Mouse (Mus musculus): ENCODE data around the gene Npb. TPM values are rescaled to one million over a fixed set of nuclear protein-coding genes. Genes with fewer than 3 reads are reported as not detected.

Gene Npb
- polyA plus RNA-seq, 1 experiment from 2014 or later = not detected

- peak; percentile 95 for ATAC-seq
- Histone ChIP-seq H3K4me3 (replicated peaks; ENCODE audit: low read length) (peak within 1 kb of the TSS; percentile 84), H3K4me1 (replicated peaks; ENCODE audit: control insufficient read depth, insufficient read depth, low read length) (peaks cover 31% of the 10 kb centered on the region), H3K27ac (ENCODE audit: low read length) (peak within 1 kb of the TSS; percentile 79), H3K4me2 (ENCODE audit: low read length) (peak within 1 kb of the TSS; percentile 61), H3K9me3 (ENCODE audit: control insufficient read depth, low read length) (no peaks in the 10 kb centered on the region), H3K27me3 (replicated peaks; ENCODE audit: control insufficient read depth, insufficient read depth, low read length) (no peaks in the 10 kb centered on the region), H3K9ac (replicated peaks; ENCODE audit: low read depth, low read length) (peak within 1 kb of the TSS; percentile 85), H3K36me3 (ENCODE audit: control insufficient read depth, insufficient read depth) (peaks cover 6% of the 10 kb centered on the region; the same call in 1 of the 2 replicates)
- WGBS = 11% methylated on average over 58 of the region's 58 CpGs
Measured at GRCm38 (mm10) chr11:120633520-120634343, 25.5 kb downstream of the Npb start, which contains the start of gene Mafg. Gene Mafg (minus strand): TSS chr11:120633600.

- no peak for ATAC-seq
- no peak overlapping the region for H3K27ac ChIP-seq (ENCODE audit: low read length)
- no peak overlapping the region for H3K4me2 ChIP-seq (ENCODE audit: low read length)
- no peak overlapping the region for H3K4me3 ChIP-seq (replicated peaks; ENCODE audit: low read length)
- no peaks in the 10 kb centered on the region for H3K27me3 ChIP-seq (replicated peaks; ENCODE audit: control insufficient read depth, insufficient read depth, low read length)
- no peaks in the 10 kb centered on the region for H3K9me3 ChIP-seq (ENCODE audit: control insufficient read depth, low read length)
- no peak overlapping the region for H3K9ac ChIP-seq (replicated peaks; ENCODE audit: low read depth, low read length)
- no peaks in the 10 kb centered on the region for H3K36me3 ChIP-seq (ENCODE audit: control insufficient read depth, insufficient read depth)
- 80% methylated on average over 5 of the region's 5 CpGs for WGBS
- peaks cover 28% of the 10 kb centered on the region for H3K4me1 ChIP-seq (replicated peaks; ENCODE audit: control insufficient read depth, insufficient read depth, low read length)
Measured at GRCm38 (mm10) chr11:120634810-120635209, 26.5 kb downstream of the Npb start.

DNA sequence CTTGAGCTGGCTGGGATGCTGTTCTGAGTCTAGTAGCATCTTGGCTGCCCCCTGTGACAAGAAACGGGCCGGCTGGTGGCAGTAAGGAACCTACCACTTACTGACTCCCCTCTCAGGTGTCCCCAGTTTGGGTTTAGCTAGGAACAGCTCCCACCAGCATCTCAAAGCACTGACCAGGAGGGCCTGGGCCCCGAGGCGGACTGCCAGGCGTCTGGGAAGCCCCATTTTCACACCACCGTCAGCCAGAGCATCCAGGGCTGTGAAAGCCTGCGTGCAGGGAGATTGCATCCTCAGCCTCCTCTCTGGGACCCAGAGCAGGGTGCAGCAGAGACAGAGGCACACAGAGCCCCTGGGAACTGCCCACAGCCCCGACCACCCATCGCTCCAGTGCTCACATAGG, 33.0 kb downstream of the Npb start:
- Histone ChIP-seq H3K4me2 (ENCODE audit: low read length) (no peak overlapping the region), H3K9ac (replicated peaks; ENCODE audit: low read depth, low read length) (0 out of 2 replicates have a peak overlapping the region, but pooled peaks have one; percentile 13), H3K9me3 (ENCODE audit: control insufficient read depth, low read length) (no peaks in the 10 kb centered on the region), H3K36me3 (ENCODE audit: control insufficient read depth, insufficient read depth) (no peaks in the 10 kb centered on the region), H3K27me3 (replicated peaks; ENCODE audit: control insufficient read depth, insufficient read depth, low read length) (no peaks in the 10 kb centered on the region), H3K4me1 (replicated peaks; ENCODE audit: control insufficient read depth, insufficient read depth, low read length) (peaks cover 12% of the 10 kb centered on the region), H3K27ac (ENCODE audit: low read length) (no peak overlapping the region), H3K4me3 (replicated peaks; ENCODE audit: low read length) (no peak overlapping the region)
- WGBS = 66% methylated on average over 9 of the region's 9 CpGs
- ATAC-seq = no peak

- no peak overlapping the region for H3K4me2 ChIP-seq (ENCODE audit: low read length)
- no peak for ATAC-seq
- no peaks in the 10 kb centered on the region for H3K9me3 ChIP-seq (ENCODE audit: control insufficient read depth, low read length)
- no peaks in the 10 kb centered on the region for H3K27me3 ChIP-seq (replicated peaks; ENCODE audit: control insufficient read depth, insufficient read depth, low read length)
- H3K27ac ChIP-seq (ENCODE audit: low read length) = no peak overlapping the region
- no peak overlapping the region for H3K9ac ChIP-seq (replicated peaks; ENCODE audit: low read depth, low read length)
- H3K36me3 ChIP-seq (ENCODE audit: control insufficient read depth, insufficient read depth) = no peaks in the 10 kb centered on the region
- WGBS = 90% methylated on average over 8 of the region's 8 CpGs
- H3K4me3 ChIP-seq (replicated peaks; ENCODE audit: low read length) = no peak overlapping the region
- H3K4me1 ChIP-seq (replicated peaks; ENCODE audit: control insufficient read depth, insufficient read depth, low read length) = peaks cover 12% of the 10 kb centered on the region
Measured at GRCm38 (mm10) chr11:120641869-120642268, 33.6 kb downstream of the Npb start.

DNA sequence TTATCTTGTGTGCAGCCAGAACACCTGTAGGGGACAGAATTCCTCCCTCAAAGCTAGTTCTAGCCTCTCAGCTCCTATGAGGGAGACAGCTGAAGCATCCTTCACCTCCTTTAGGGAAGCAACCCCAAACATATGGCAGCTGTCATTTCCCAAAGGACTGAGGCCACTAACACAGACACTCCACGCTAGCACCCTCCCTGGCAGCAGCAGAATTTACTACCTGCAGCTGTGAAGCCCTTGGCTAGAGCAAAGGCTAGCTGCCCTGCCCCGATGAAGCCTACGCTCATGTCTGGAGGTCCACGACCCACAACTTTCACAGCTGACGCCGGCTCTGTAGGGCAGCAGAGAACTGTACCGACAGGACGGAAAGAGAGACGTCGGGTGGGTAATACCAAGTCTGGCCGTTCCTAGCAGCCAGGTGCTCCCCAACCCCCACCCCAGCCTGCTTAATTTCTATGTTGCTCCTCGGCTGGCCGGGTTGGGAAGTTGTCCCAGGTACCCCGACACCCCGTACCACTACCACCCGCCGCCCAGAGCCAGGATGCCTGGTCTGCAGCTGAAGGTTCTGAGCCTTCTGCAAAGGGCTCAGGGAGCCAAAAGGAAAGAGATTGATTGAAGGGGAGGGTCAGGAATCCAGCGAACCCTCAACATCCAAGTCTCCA, 34.8 kb downstream of the Npb start:
- peak overlapping the region; percentile 62 for H3K4me3 ChIP-seq (replicated peaks; ENCODE audit: low read length)
- H3K36me3 ChIP-seq (ENCODE audit: control insufficient read depth, insufficient read depth) = no peaks in the 10 kb centered on the region
- peaks cover 15% of the 10 kb centered on the region for H3K4me1 ChIP-seq (replicated peaks; ENCODE audit: control insufficient read depth, insufficient read depth, low read length)
- H3K27me3 ChIP-seq (replicated peaks; ENCODE audit: control insufficient read depth, insufficient read depth, low read length) = no peaks in the 10 kb centered on the region
- peak overlapping the region; percentile 98 for H3K4me2 ChIP-seq (ENCODE audit: low read length)
- peak; percentile 56 for ATAC-seq
- H3K9ac ChIP-seq (replicated peaks; ENCODE audit: low read depth, low read length) = peak overlapping the region; percentile 79
- no peaks in the 10 kb centered on the region for H3K9me3 ChIP-seq (ENCODE audit: control insufficient read depth, low read length)
- peak overlapping the region; percentile 47; the same call in 1 of the 2 replicates for H3K27ac ChIP-seq (ENCODE audit: low read length)
- 1% methylated on average over 18 of the region's 18 CpGs for WGBS

DNA sequence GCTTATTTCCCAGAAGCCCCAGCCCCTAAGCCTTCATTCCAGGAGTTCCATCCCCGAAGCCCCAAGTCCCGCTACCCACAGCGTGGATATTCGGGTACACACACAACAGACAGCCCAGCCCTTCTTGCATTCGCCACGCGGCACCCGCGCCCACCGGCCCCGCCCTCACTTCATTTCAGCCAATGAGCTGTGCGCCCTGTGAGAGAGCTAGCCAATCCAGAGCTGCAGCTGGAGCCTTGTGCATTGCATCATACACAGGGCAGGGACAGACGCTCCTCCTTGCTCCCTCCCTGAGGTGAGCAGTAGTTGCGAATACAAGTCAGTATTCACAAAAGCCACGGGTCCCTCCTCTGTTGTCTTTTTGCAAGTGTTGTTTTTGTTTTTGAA, 35.3 kb downstream of the Npb start, which contains the start of gene Pycr1:
TSS of gene Pycr1 (minus strand) at position 169 of the 387 bp plus-strand sequence.
- Histone ChIP-seq H3K27ac (ENCODE audit: low read length) (peak within 1 kb of the TSS; percentile 47; the same call in 1 of the 2 replicates), H3K4me3 (replicated peaks; ENCODE audit: low read length) (peak within 1 kb of the TSS; percentile 62), H3K9ac (replicated peaks; ENCODE audit: low read depth, low read length) (peak within 1 kb of the TSS; percentile 79), H3K36me3 (ENCODE audit: control insufficient read depth, insufficient read depth) (no peaks in the 10 kb centered on the region), H3K9me3 (ENCODE audit: control insufficient read depth, low read length) (no peaks in the 10 kb centered on the region), H3K4me2 (ENCODE audit: low read length) (peak within 1 kb of the TSS; percentile 98), H3K4me1 (replicated peaks; ENCODE audit: control insufficient read depth, insufficient read depth, low read length) (peaks cover 17% of the 10 kb centered on the region), H3K27me3 (replicated peaks; ENCODE audit: control insufficient read depth, insufficient read depth, low read length) (no peaks in the 10 kb centered on the region)
- 1% methylated on average over 15 of the region's 15 CpGs for WGBS
- peak; percentile 100 for ATAC-seq

GRCm38 (mm10) chr11:120647047-120647830, 39.0 kb downstream of the Npb start:
- no peak for ATAC-seq
- Histone ChIP-seq H3K4me2 (ENCODE audit: low read length) (no peak overlapping the region), H3K9me3 (ENCODE audit: control insufficient read depth, low read length) (no peaks in the 10 kb centered on the region), H3K4me3 (replicated peaks; ENCODE audit: low read length) (no peak overlapping the region), H3K27me3 (replicated peaks; ENCODE audit: control insufficient read depth, insufficient read depth, low read length) (no peaks in the 10 kb centered on the region), H3K27ac (ENCODE audit: low read length) (no peak overlapping the region), H3K4me1 (replicated peaks; ENCODE audit: control insufficient read depth, insufficient read depth, low read length) (peaks cover 17% of the 10 kb centered on the region), H3K9ac (replicated peaks; ENCODE audit: low read depth, low read length) (no peak overlapping the region), H3K36me3 (ENCODE audit: control insufficient read depth, insufficient read depth) (no peaks in the 10 kb centered on the region)
- WGBS = 81% methylated on average over 35 of the region's 35 CpGs

DNA sequence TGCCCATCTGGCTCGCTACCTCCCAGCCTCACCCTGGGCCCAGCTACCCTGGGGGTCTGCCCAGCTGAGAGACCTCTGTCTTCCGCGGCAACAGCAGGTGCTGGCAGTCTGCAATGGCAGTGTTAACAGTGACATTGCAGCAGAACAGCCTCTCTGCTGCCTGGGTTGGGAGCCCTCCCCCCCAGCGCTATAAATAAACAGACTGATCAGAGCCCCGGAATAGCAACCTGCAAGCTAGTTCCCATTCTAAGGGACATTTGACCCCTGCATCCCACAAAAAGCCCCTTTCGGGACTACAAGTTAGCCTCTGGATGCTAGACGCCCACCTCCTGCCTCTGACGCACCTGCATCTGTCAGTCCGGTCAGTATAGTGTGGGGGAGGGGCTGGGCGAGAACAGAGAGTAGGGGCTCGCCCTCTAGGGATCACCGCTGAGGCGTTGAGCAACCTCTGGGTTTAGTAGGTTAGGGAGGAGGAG, 39.8 kb downstream of the Npb start, which contains the start of gene Myadml2:
TSS of gene Myadml2 (minus strand) at position 158 of the 476 bp plus-strand sequence.
- no peaks in the 10 kb centered on the region for H3K27me3 ChIP-seq (replicated peaks; ENCODE audit: control insufficient read depth, insufficient read depth, low read length)
- 0 out of 2 replicates have a peak within 1 kb of the TSS, but pooled peaks have one; percentile 2 for H3K9ac ChIP-seq (replicated peaks; ENCODE audit: low read depth, low read length)
- peak within 1 kb of the TSS; percentile 9 for H3K4me2 ChIP-seq (ENCODE audit: low read length)
- peaks cover 11% of the 10 kb centered on the region for H3K4me1 ChIP-seq (replicated peaks; ENCODE audit: control insufficient read depth, insufficient read depth, low read length)
- H3K9me3 ChIP-seq (ENCODE audit: control insufficient read depth, low read length) = no peaks in the 10 kb centered on the region
- WGBS = 6% methylated on average over 13 of the region's 13 CpGs
- ATAC-seq = no peak
- H3K4me3 ChIP-seq (replicated peaks; ENCODE audit: low read length) = peak within 1 kb of the TSS; percentile 2
- H3K27ac ChIP-seq (ENCODE audit: low read length) = no peak within 1 kb of the TSS
- H3K36me3 ChIP-seq (ENCODE audit: control insufficient read depth, insufficient read depth) = no peaks in the 10 kb centered on the region
